In genomic region chr12:72945301-72946063, GRCm38 (mm10) we compare ENCODE assay signal across 8 mouse cellular contexts. TPM values are rescaled to one million over a fixed set of nuclear protein-coding genes. Genes with fewer than 3 reads are reported as not detected.
DNase-seq lines count a peak whose midpoint lies in the region; ATAC-seq lines count a peak whose summit lies in the region.

No protein-coding gene starts in this region.

- H3K9ac ChIP-seq in liver, embryonic 12.5 days: no peak overlapping the region

- H3K27ac ChIP-seq in liver, embryonic 12.5 days: no peak overlapping the region

- H3K4me3 ChIP-seq in liver, embryonic 12.5 days: peak overlapping the region; percentile 39

- H3K27me3 ChIP-seq in liver, embryonic 12.5 days (replicated peaks): peaks cover 96% of the 10 kb centered on the region

- H3K4me1 ChIP-seq in liver, embryonic 12.5 days: no peaks in the 10 kb centered on the region; the same call in 1 of the 2 replicates

- peak; percentile 29 to 39 for DNase-seq in cerebellum, postnatal 10 days
- no peak for DNase-seq in cerebellum, postnatal 36 days
- peak; percentile 50 for DNase-seq in thymus, postnatal 4 days
- DNase-seq in thymus, postnatal 0 days (ENCODE audit: low spot score): no peak
- DNase-seq in testis, postnatal 14 days (ENCODE audit: low spot score): peak; percentile 17
- DNase-seq in cerebellum, adult 11-12 months: no peak
- no peak for DNase-seq in right cerebral cortex, postnatal 36 days (ENCODE audit: low spot score in 2 of 2)

- WGBS in liver, embryonic 12.5 days (ENCODE audit: insufficient replicate concordance): 1% methylated on average over 63 of the region's 89 CpGs

- no peaks in the 10 kb centered on the region for H3K9me3 ChIP-seq in liver, embryonic 12.5 days (replicated peaks)

- no peak for ATAC-seq in liver, embryonic 12.5 days

- peak overlapping the region; percentile 62 for H3K4me2 ChIP-seq in liver, embryonic 12.5 days

- no peaks in the 10 kb centered on the region for H3K36me3 ChIP-seq in liver, embryonic 12.5 days

RNA-seq across cellular contexts. Expression of gene 4930447C04Rik, which starts 4.9 kb away (rescaled TPM):
- 0.94 and 1.5 TPM in 2 replicates for polyA plus RNA-seq in thymus, postnatal 0 days (2015; fragmentation: Nextera tagmentation; extraction: Ambion mirVana)
- polyA plus RNA-seq in liver, embryonic 12.5 days (2016; fragmentation: Nextera tagmentation; extraction: Ambion mirVana): 1.4 and 2.0 TPM in 2 replicates

RNA-seq across cellular contexts. Expression of gene Six6, which starts 5.8 kb away (rescaled TPM):
- polyA plus RNA-seq in thymus, postnatal 0 days (2015; fragmentation: Nextera tagmentation; extraction: Ambion mirVana): not detected in 2 replicates
- polyA plus RNA-seq in liver, embryonic 12.5 days (2016; fragmentation: Nextera tagmentation; extraction: Ambion mirVana): not detected in 2 replicates

Comparison
In these comparisons a context has a peak if more than half of its experiments do, and no peak if none do; other contexts are left out.
1. DNase-seq: peak in cerebellum, postnatal 10 days (2 of 2), thymus, postnatal 4 days (single experiment) and testis, postnatal 14 days (single experiment); none in cerebellum, postnatal 36 days (0 of 2), thymus, postnatal 0 days (single experiment), cerebellum, adult 11-12 months (single experiment) and right cerebral cortex, postnatal 36 days (0 of 2).